ENCODE assay signal across 20 mouse cellular contexts in the genomic region with DNA sequence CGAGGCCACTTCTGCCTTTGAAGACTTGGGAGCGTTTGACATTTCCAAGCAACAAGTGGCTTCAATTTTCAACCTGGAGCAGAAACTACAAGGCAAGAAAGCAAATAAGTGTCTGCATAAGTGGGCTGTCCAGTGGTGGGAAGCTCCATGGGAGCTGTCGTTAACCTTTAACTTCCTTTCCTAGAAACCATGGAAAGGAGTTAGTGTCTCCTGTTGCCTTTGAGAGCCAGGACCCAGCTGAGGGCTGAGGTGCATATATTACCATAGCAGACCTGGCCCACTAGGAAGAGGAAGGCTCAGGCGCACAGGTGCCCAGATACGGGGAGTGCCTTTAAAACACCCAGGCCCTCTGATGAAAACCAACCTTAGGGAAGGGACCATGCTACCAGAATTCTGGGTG. TPM values are rescaled to one million over a fixed set of nuclear protein-coding genes. Genes with fewer than 3 reads are reported as not detected.
A peak's percentile ranks its signal among the peaks of the same experiment; 100 is the strongest.
DNase-seq lines count a peak whose midpoint lies in the region; ATAC-seq lines count a peak whose summit lies in the region.
"Had no signal": no experiment of that assay in that cellular context is flagged by ENCODE, and none has a peak within 500 bp of the region (broad histone marks: within the 10 kb centered on the region; RNA-seq: fewer than 3 reads in every experiment).

No protein-coding gene starts in this region.

- 0 out of 2 replicates have a peak, but pooled peaks cover 3% of the 10 kb centered on the region for H3K9me3 ChIP-seq in kidney, embryonic 15.5 days (replicated peaks)
- H3K9me3 ChIP-seq in liver, embryonic 16.5 days (replicated peaks; ENCODE audit: control insufficient read depth, low read length): no peaks in the 10 kb centered on the region
- H3K9me3 ChIP-seq: forebrain, embryonic 13.5 days; hindbrain, embryonic 12.5 days; midbrain, embryonic 13.5 days; neural tube, embryonic 12.5 days had no signal

- no peak for ATAC-seq in kidney, embryonic 15.5 days (replicated peaks; ENCODE audit: low FRiP score)
- ATAC-seq in liver, embryonic 16.5 days (ENCODE audit: low read depth): no peak
- ATAC-seq in megakaryocyte-erythroid progenitor cell, adult 5-6 weeks (replicated peaks; ENCODE audit: low FRiP score, low TSS enrichment, poor library complexity, severe bottlenecking): no peak
- ATAC-seq: forebrain, embryonic 13.5 days; midbrain, embryonic 13.5 days had no signal

- 0 out of 2 replicates have a peak, but pooled peaks cover 3% of the 10 kb centered on the region for H3K4me1 ChIP-seq in kidney, embryonic 15.5 days
- no peaks in the 10 kb centered on the region; the same call in 1 of the 2 replicates for H3K4me1 ChIP-seq in liver, embryonic 16.5 days (ENCODE audit: control insufficient read depth, low read depth, low read length)
- H3K4me1 ChIP-seq: limb, embryonic 12.5 days; neural tube, embryonic 12.5 days had no signal

- no peak overlapping the region for H3K9ac ChIP-seq in kidney, embryonic 15.5 days
- no peak overlapping the region for H3K9ac ChIP-seq in liver, embryonic 16.5 days (ENCODE audit: low read depth, low read length)
- H3K9ac ChIP-seq: forebrain, embryonic 13.5 days; hindbrain, embryonic 12.5 days; limb, embryonic 12.5 days; lung, embryonic 14.5 days; midbrain, embryonic 13.5 days; neural tube, embryonic 12.5 days had no signal

- H3K36me3 ChIP-seq in kidney, embryonic 15.5 days: no peaks in the 10 kb centered on the region
- no peaks in the 10 kb centered on the region for H3K36me3 ChIP-seq in liver, embryonic 16.5 days (ENCODE audit: control insufficient read depth, insufficient read depth)
- H3K36me3 ChIP-seq: hindbrain, embryonic 12.5 days; limb, embryonic 12.5 days; midbrain, embryonic 13.5 days; neural tube, embryonic 12.5 days had no signal

- no peak overlapping the region for H3K4me3 ChIP-seq in kidney, embryonic 15.5 days (replicated peaks)
- peak overlapping the region; percentile 23 for H3K4me3 ChIP-seq in liver, embryonic 16.5 days (ENCODE audit: low read depth, low read length)
- H3K4me3 ChIP-seq: erythroblast, embryonic 14.5 days; forebrain, embryonic 13.5 days; hindbrain, embryonic 12.5 days; limb, embryonic 12.5 days; midbrain, embryonic 13.5 days; neural tube, embryonic 12.5 days had no signal

- no peaks in the 10 kb centered on the region for H3K27me3 ChIP-seq in kidney, embryonic 15.5 days
- H3K27me3 ChIP-seq in liver, embryonic 16.5 days (ENCODE audit: control insufficient read depth, insufficient read depth, low read depth, low read length): no peaks in the 10 kb centered on the region
- H3K27me3 ChIP-seq: hindbrain, embryonic 12.5 days; midbrain, embryonic 13.5 days; neural tube, embryonic 12.5 days had no signal

- 81% methylated on average over 5 of the region's 5 CpGs for WGBS in kidney, embryonic 15.5 days
- WGBS in liver, embryonic 16.5 days (ENCODE audit: insufficient replicate concordance): 53% methylated on average over 5 of the region's 5 CpGs

- DNase-seq in kidney, adult 11 months: peak; percentile 59
- DNase-seq in kidney, adult 9 months: peak; percentile 65
- peak; percentile 47 for DNase-seq in kidney, postnatal 14 days
- DNase-seq in left cerebral cortex, adult 9 months (ENCODE audit: low spot score in 2 of 2): no peak
- DNase-seq: adrenal gland, postnatal 36 days; cerebellum, adult 11-12 months; gastrocnemius, postnatal 14 days; lung, embryonic 14.5 days; right cerebral cortex, postnatal 4 days had no signal

- no peak overlapping the region for H3K4me2 ChIP-seq in kidney, embryonic 15.5 days
- peak overlapping the region; percentile 49; the same call in 1 of the 2 replicates for H3K4me2 ChIP-seq in liver, embryonic 16.5 days (ENCODE audit: low read depth, low read length)
- H3K4me2 ChIP-seq: forebrain, embryonic 13.5 days; hindbrain, embryonic 12.5 days; limb, embryonic 12.5 days; midbrain, embryonic 13.5 days; neural tube, embryonic 12.5 days had no signal

- H3K27ac ChIP-seq in kidney, embryonic 15.5 days: no peak overlapping the region
- no peak overlapping the region for H3K27ac ChIP-seq in liver, embryonic 16.5 days (ENCODE audit: low read length)
- H3K27ac ChIP-seq: forebrain, embryonic 13.5 days; hindbrain, embryonic 12.5 days; limb, embryonic 12.5 days; midbrain, embryonic 13.5 days; neural tube, embryonic 12.5 days; stomach, postnatal 0 days had no signal

RNA-seq across cellular contexts. Expression of a gene that starts 4.7 kb away (rescaled TPM):
- 17.4 and 18.8 TPM in 2 replicates for polyA plus RNA-seq in kidney, embryonic 15.5 days (2015; fragmentation: Nextera tagmentation; extraction: Ambion mirVana)
- 2.4 and 3.4 TPM in 2 replicates for polyA plus RNA-seq in liver, embryonic 16.5 days (2015; fragmentation: Nextera tagmentation; extraction: Ambion mirVana)
- 49.6 and 59.1 TPM in 2 replicates for total RNA-seq in megakaryocyte-erythroid progenitor cell, adult 5-6 weeks (2014; fragmentation: Nextera tagmentation)
- total RNA-seq in megakaryocyte-erythroid progenitor cell, adult 5-6 weeks (2017): 12.5 and 18.7 TPM in 2 replicates

RNA-seq across cellular contexts. Expression of a gene that starts 46.4 kb away (rescaled TPM):
- 17.0 and 18.3 TPM in 2 replicates for polyA plus RNA-seq in kidney, embryonic 15.5 days (2015; fragmentation: Nextera tagmentation; extraction: Ambion mirVana)
- polyA plus RNA-seq in liver, embryonic 16.5 days (2015; fragmentation: Nextera tagmentation; extraction: Ambion mirVana): 13.0 and 15.6 TPM in 2 replicates
- total RNA-seq in megakaryocyte-erythroid progenitor cell, adult 5-6 weeks (2014; fragmentation: Nextera tagmentation): 0.30 and 0.42 TPM in 2 replicates
- not detected in 2 replicates for total RNA-seq in megakaryocyte-erythroid progenitor cell, adult 5-6 weeks (2017)
- total RNA-seq: megakaryocyte progenitor cell, adult 5-6 weeks had no signal

RNA-seq across cellular contexts. Expression of a gene that starts 54.1 kb away (rescaled TPM):
- polyA plus RNA-seq in kidney, embryonic 15.5 days (2015; fragmentation: Nextera tagmentation; extraction: Ambion mirVana): 340 and 342 TPM in 2 replicates
- 138 and 157 TPM in 2 replicates for polyA plus RNA-seq in liver, embryonic 16.5 days (2015; fragmentation: Nextera tagmentation; extraction: Ambion mirVana)
- 427 and 467 TPM in 2 replicates for total RNA-seq in megakaryocyte-erythroid progenitor cell, adult 5-6 weeks (2014; fragmentation: Nextera tagmentation)
- 212 and 218 TPM in 2 replicates for total RNA-seq in megakaryocyte-erythroid progenitor cell, adult 5-6 weeks (2017)

Comparison
In these comparisons a context has a peak if more than half of its experiments do, and no peak if none do; other contexts are left out.
1. DNase-seq: peak in kidney, adult 11 months (single experiment), kidney, adult 9 months (single experiment) and kidney, postnatal 14 days (single experiment); none in left cerebral cortex, adult 9 months (0 of 2).